25 mouse cellular contexts compared by ENCODE assay signal in the genomic region with DNA sequence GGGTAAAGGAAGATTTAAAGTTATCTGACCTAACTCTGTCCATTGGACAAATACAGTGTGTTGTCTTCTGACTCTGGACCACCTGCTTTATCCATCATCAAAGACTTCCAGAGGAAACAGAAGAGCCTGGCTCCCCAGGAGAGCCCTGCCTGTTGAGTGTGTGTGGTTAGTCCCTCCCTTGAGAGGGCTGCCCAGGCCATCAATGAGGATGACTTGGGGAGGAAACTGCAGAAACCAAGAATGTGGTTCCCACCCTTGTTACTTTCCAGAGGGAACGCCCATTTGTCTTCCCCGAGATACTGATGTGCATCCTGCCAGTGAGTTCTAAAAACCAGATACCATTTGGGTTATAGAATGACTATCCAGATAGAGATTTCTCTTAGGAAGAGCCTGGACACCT.
"Had no signal": no experiment of that assay in that cellular context is flagged by ENCODE, and none has a peak within 500 bp of the region (broad histone marks: within the 10 kb centered on the region; RNA-seq: fewer than 3 reads in every experiment).

No protein-coding gene starts in this region.

- H3K36me3 ChIP-seq: intestine, embryonic 15.5 days; limb, embryonic 15.5 days had no signal

- H3K9ac ChIP-seq: heart, embryonic 12.5 days; hindbrain, embryonic 12.5 days; hindbrain, embryonic 14.5 days; intestine, embryonic 15.5 days; limb, embryonic 13.5 days; limb, embryonic 15.5 days; liver, embryonic 12.5 days; liver, embryonic 14.5 days had no signal

- H3K27ac ChIP-seq: gastrocnemius, adult 2 months; heart, embryonic 10.5 days; hindbrain, embryonic 10.5 days; hindbrain, embryonic 12.5 days; hindbrain, embryonic 14.5 days; intestine, embryonic 15.5 days; layer of hippocampus, adult 2 months; limb, embryonic 13.5 days; limb, embryonic 15.5 days; liver, embryonic 12.5 days; liver, embryonic 14.5 days had no signal

- ATAC-seq: hindbrain, embryonic 16.5 days; inflammation-experienced regulatory T-cells, adult 6 months; intestine, embryonic 15.5 days; intestine, postnatal 0 days had no signal

- DNase-seq: gastrocnemius, adult 2 months; gastrocnemius, postnatal 10 days; gastrocnemius, postnatal 25 days; heart, postnatal 10 days; kidney, adult 18-20 months; kidney, adult 8-10 months; kidney, postnatal 10 days; kidney, postnatal 25 days; kidney, postnatal 4 days; layer of hippocampus, postnatal 36 days; left cerebral cortex, postnatal 4 days had no signal

- H3K4me3 ChIP-seq: gastrocnemius, adult 2 months; heart, embryonic 10.5 days; heart, embryonic 12.5 days; hindbrain, embryonic 10.5 days; hindbrain, embryonic 12.5 days; intestine, embryonic 15.5 days; layer of hippocampus, adult 2 months; limb, embryonic 13.5 days; limb, embryonic 15.5 days; liver, embryonic 12.5 days had no signal

- H3K27me3 ChIP-seq: heart, embryonic 12.5 days; hindbrain, embryonic 12.5 days; intestine, embryonic 15.5 days; limb, embryonic 13.5 days; limb, embryonic 15.5 days; liver, embryonic 12.5 days had no signal

- H3K4me1 ChIP-seq: hindbrain, embryonic 10.5 days; intestine, embryonic 15.5 days; limb, embryonic 15.5 days had no signal
